Mouse (Mus musculus) midbrain, embryonic 10.5 days (tissue): ENCODE data around the gene Hnrnpa0. TPM values are rescaled to one million over a fixed set of nuclear protein-coding genes. Genes with fewer than 3 reads are reported as not detected.

Source experiments
- DNase-seq: peaks from one replicate; pipeline ENCODE4 v3.0.0-alpha.2; 2017; ENCODE audit warnings: low spot score
- H3K27ac ChIP-seq: fragments of 300-500 bp; sonication (generic); replicated peaks from 2 replicates; pipeline ENCODE4 v1.5.1; 2016; ENCODE audit warnings: mild to moderate bottlenecking
- H3K27me3 ChIP-seq: fragments of 300-500 bp; sonication (generic); 2 replicates; pipeline ENCODE4 v1.6.1; 2016; ENCODE audit warnings: low read depth, mild to moderate bottlenecking; ENCODE audit not compliant: poor library complexity, severe bottlenecking
- H3K36me3 ChIP-seq: fragments of 300-500 bp; sonication (generic); 2 replicates; pipeline ENCODE4 v1.6.1; 2016; ENCODE audit warnings: mild to moderate bottlenecking, moderate library complexity
- H3K4me1 ChIP-seq: fragments of 300-500 bp; sonication (generic); 2 replicates; pipeline ENCODE4 v1.6.1; 2016
- H3K4me3 ChIP-seq: fragments of 300-500 bp; sonication (generic); 2 replicates; pipeline ENCODE4 v1.5.1; 2016; ENCODE audit warnings: mild to moderate bottlenecking, moderate library complexity
- H3K9me3 ChIP-seq: fragments of 300-500 bp; sonication (generic); replicated peaks from 2 replicates; pipeline ENCODE4 v1.6.1; 2016; ENCODE audit warnings: mild to moderate bottlenecking
- WGBS: fragments of 180-500 bp; shearing (Covaris S2); methylation state at CpG from one replicate; pipeline ENCODE4 v1.1.7; 2016; 5-methylcytosine and 5-hydroxymethylcytosine counted together
- polyA plus RNA-seq: library from polyadenylated mRNA; unstranded; fragments of >200 nt; fragmentation: Nextera tagmentation; extraction: Ambion mirVana; gene quantifications from 2 replicates; pipeline ENCODE4 v1.2.1, GENCODE M21; 2016

Gene Hnrnpa0
- 48.9 and 56.6 TPM in 2 replicates for polyA plus RNA-seq

GRCm38 (mm10) chr13:58128396-58128767 lies at the start of gene Hnrnpa0:
Hnrnpa0 (minus strand) TSS chr13:58128556.
- H3K27me3 ChIP-seq = no peaks in the 10 kb centered on the region
- under 1% methylated on average over 59 of the region's 62 CpGs for WGBS
- peaks cover 25% of the 10 kb centered on the region for H3K36me3 ChIP-seq

GRCm38 (mm10) chr13:58177511-58178208 lies 49.3 kb upstream of the Hnrnpa0 start:
- DNase-seq = no peak
- H3K27me3 ChIP-seq = no peaks in the 10 kb centered on the region
- 94% methylated on average over 9 of the region's 9 CpGs for WGBS
- no peaks in the 10 kb centered on the region for H3K4me1 ChIP-seq
- H3K4me3 ChIP-seq = no peak overlapping the region
- H3K36me3 ChIP-seq = peaks cover 98% of the 10 kb centered on the region
- no peaks in the 10 kb centered on the region for H3K9me3 ChIP-seq
- H3K27ac ChIP-seq = no peak overlapping the region

More at GRCm38 (mm10) chr13:58128396-58128767, at the start of gene Hnrnpa0:
- Histone ChIP-seq H3K4me1 (peaks cover 37% of the 10 kb centered on the region), H3K4me3 (peak within 1 kb of the TSS; percentile 97), H3K9me3 (no peaks in the 10 kb centered on the region), H3K27ac (peak within 1 kb of the TSS; percentile 100)
- DNase-seq = peak; percentile 96

GRCm38 (mm10) chr13:58176105-58176504 lies 47.7 kb upstream of the Hnrnpa0 start:
- WGBS = 94% methylated on average over 3 of the region's 3 CpGs
- no peaks in the 10 kb centered on the region for H3K9me3 ChIP-seq
- H3K36me3 ChIP-seq = peaks cover 89% of the 10 kb centered on the region

GRCm38 (mm10) chr13:58168119-58168518 lies 39.8 kb upstream of the Hnrnpa0 start:
- H3K27me3 ChIP-seq = no peaks in the 10 kb centered on the region
- no peak overlapping the region for H3K4me3 ChIP-seq
- H3K4me1 ChIP-seq = peaks cover 10% of the 10 kb centered on the region
- H3K27ac ChIP-seq = no peak overlapping the region
- peaks cover 61% of the 10 kb centered on the region for H3K36me3 ChIP-seq
- 0 out of 2 replicates have a peak, but pooled peaks cover 2% of the 10 kb centered on the region for H3K9me3 ChIP-seq
- DNase-seq = no peak

More at GRCm38 (mm10) chr13:58176105-58176504, 47.7 kb upstream of the Hnrnpa0 start:
- Histone ChIP-seq H3K27me3 (no peaks in the 10 kb centered on the region), H3K27ac (no peak overlapping the region), H3K4me1 (no peaks in the 10 kb centered on the region), H3K4me3 (no peak overlapping the region)
- DNase-seq = no peak

DNA sequence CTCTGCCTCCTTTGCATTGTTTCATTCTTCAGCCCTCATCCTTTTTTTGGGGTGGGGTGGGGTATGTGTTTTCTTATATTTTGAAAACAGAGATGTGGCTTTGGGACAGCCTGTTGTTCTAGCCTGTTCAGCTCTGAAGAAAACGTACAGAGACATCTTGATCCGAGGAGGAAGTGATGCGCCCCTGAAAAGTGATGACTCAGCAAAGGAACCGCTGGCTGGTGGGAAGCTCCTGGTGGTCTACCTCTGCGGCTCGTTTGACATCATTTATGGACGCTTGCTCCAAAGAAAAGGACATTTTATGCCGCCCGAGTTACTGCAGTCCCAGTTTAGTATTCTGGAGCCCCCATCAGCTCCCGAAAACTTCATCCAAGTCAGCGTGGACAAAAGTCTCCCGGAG lies 35.0 kb upstream of the Hnrnpa0 start:
- Histone ChIP-seq H3K4me3 (no peak overlapping the region), H3K4me1 (peaks cover 12% of the 10 kb centered on the region), H3K27ac (no peak overlapping the region), H3K27me3 (no peaks in the 10 kb centered on the region), H3K36me3 (peaks cover 63% of the 10 kb centered on the region), H3K9me3 (peaks cover 11% of the 10 kb centered on the region)
- 96% methylated on average over 12 of the region's 12 CpGs for WGBS
- DNase-seq = no peak

DNA sequence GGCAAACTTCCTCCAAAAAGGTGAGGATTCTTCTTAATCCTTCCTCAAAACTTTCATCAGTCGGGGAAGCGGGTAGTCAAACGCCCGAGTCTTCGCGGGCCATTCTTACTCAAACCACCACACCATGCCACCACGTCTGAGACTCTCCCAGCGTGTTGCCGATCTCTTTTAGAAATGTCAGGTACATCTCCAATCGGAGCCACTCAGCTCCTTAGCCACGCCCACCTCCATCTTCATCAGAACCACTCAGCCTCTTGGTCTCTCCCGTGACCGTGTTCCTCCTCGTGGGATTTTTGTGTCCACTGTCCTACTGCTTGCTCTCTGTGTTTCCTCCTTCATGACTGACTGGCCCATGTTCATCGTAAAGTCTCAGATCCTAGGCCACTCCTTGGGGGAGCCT lies 32.4 kb upstream of the Hnrnpa0 start:
- Histone ChIP-seq H3K4me3 (no peak overlapping the region), H3K36me3 (peaks cover 56% of the 10 kb centered on the region), H3K27ac (no peak overlapping the region), H3K9me3 (peaks cover 11% of the 10 kb centered on the region), H3K27me3 (0 out of 2 replicates have a peak, but pooled peaks cover 4% of the 10 kb centered on the region), H3K4me1 (peaks cover 23% of the 10 kb centered on the region)
- WGBS = 93% methylated on average over 15 of the region's 15 CpGs
- DNase-seq = no peak

GRCm38 (mm10) chr13:58158099-58158912 lies 29.9 kb upstream of the Hnrnpa0 start:
- peak overlapping the region; percentile 87 for H3K27ac ChIP-seq
- 13% methylated on average over 16 of the region's 16 CpGs for WGBS
- DNase-seq = peak; percentile 86
- peaks cover 9% of the 10 kb centered on the region for H3K9me3 ChIP-seq
- H3K4me1 ChIP-seq = peaks cover 23% of the 10 kb centered on the region
- H3K36me3 ChIP-seq = peaks cover 36% of the 10 kb centered on the region
- 0 out of 2 replicates have a peak, but pooled peaks cover 4% of the 10 kb centered on the region for H3K27me3 ChIP-seq
- peak overlapping the region; percentile 94 for H3K4me3 ChIP-seq

DNA sequence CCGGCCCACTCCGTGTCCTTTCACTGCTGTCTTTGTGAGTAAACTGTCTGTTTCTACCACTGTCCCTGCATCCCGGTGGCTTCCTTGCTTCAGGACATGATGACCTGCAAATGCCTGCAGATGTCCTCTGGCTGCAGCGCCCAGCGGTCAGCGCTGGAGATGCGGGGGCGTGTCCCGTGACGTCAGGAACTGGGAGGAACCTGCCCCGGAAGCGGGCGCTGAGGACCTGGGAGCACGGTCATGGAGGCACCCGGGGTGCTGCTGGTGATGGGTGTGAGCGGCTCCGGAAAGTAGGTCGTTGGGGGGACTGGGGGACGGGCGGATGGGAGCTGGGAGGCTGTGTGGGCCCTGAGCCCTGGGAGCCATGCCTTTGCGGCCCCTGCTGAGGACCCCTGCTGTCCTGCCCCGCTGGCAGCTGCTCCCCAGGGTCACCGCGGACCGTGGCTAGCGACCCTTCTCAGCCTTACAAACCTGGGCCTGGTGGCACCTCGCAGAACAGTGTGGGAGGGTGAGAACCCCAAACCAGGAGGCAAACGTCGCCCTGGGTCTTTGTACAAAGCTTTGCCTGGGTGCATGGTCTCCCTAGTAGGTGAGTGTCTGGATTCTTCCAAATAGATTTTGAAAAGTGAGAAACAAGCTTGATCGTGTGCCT lies 29.2 kb upstream of the Hnrnpa0 start, which contains the start of gene Idnk:
Gene Idnk (plus strand): TSS at position 203 of the 652 bp plus-strand sequence.
- 1% methylated on average over 29 of the region's 30 CpGs for WGBS
- H3K4me3 ChIP-seq = peak within 1 kb of the TSS; percentile 94
- peak; percentile 89 for DNase-seq
- peaks cover 23% of the 10 kb centered on the region for H3K4me1 ChIP-seq
- H3K27ac ChIP-seq = peak within 1 kb of the TSS; percentile 87
- peaks cover 30% of the 10 kb centered on the region for H3K36me3 ChIP-seq
- 0 out of 2 replicates have a peak, but pooled peaks cover 4% of the 10 kb centered on the region for H3K27me3 ChIP-seq
- H3K9me3 ChIP-seq = peaks cover 9% of the 10 kb centered on the region

- 0 out of 2 replicates have a peak, but pooled peaks cover 4% of the 10 kb centered on the region for H3K27me3 ChIP-seq
- H3K9me3 ChIP-seq = peaks cover 9% of the 10 kb centered on the region
- 25% methylated on average over 8 of the region's 8 CpGs for WGBS
- H3K27ac ChIP-seq = peak overlapping the region; percentile 87
- peak overlapping the region; percentile 94 for H3K4me3 ChIP-seq
- H3K36me3 ChIP-seq = peaks cover 26% of the 10 kb centered on the region
- DNase-seq = no peak
- H3K4me1 ChIP-seq = peaks cover 23% of the 10 kb centered on the region
Observed at GRCm38 (mm10) chr13:58157036-58157435, 28.7 kb upstream of the Hnrnpa0 start.

- Histone ChIP-seq H3K4me1 (peaks cover 23% of the 10 kb centered on the region), H3K27me3 (0 out of 2 replicates have a peak, but pooled peaks cover 4% of the 10 kb centered on the region), H3K27ac (no peak overlapping the region), H3K9me3 (peaks cover 1% of the 10 kb centered on the region; the same call in 1 of the 2 replicates), H3K36me3 (peaks cover 16% of the 10 kb centered on the region), H3K4me3 (no peak overlapping the region)
- 84% methylated on average over 2 of the region's 2 CpGs for WGBS
- DNase-seq = no peak
Observed at GRCm38 (mm10) chr13:58156031-58156430, 27.7 kb upstream of the Hnrnpa0 start.

DNA sequence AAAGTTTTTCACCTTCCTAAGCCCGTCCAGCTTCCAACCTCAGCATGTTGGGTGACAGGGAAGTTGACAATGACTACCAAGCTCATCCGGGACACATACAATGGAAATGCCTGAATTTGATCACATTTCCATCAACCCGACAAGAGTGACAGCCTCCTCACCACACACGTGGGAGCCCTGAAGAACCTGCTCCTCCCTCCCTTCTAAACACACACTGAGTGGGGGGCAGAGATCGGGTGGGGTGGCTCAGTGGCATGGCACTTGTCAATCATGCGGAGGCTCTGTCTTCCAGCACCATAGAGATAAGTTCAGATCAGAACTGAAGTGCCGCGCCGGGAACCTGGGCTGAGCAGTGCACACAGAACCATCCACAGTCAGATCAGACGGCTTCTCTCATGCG lies 22.1 kb upstream of the Hnrnpa0 start:
- no peaks in the 10 kb centered on the region for H3K36me3 ChIP-seq
- no peak overlapping the region for H3K4me3 ChIP-seq
- peaks cover 8% of the 10 kb centered on the region; the same call in 1 of the 2 replicates for H3K9me3 ChIP-seq
- H3K27me3 ChIP-seq = no peaks in the 10 kb centered on the region
- 82% methylated on average over 11 of the region's 11 CpGs for whole genome bisulfite sequencing
- H3K27ac ChIP-seq = no peak overlapping the region
- peaks cover 14% of the 10 kb centered on the region; the same call in 1 of the 2 replicates for H3K4me1 ChIP-seq
- no peak for DNase-seq

DNA sequence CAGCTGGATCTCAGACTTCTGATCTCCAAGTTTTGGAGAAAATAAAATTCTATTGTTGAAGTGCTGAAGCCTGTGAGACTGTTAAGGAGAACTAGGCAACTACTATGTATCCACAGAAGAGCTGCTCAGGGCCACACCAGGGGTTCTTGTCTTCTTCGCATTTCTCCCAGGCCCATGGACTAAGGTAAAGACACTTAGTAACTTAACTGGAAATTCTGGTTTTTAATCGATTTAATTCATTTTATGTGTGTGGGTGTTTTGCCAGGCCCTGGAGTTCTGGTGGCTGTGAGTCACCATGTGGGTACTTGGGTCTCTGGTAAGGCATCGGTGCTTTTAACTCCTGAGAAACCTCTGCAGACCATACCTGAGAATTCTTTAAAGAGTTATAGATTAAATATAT lies 21.3 kb upstream of the Hnrnpa0 start:
- peaks cover 14% of the 10 kb centered on the region; the same call in 1 of the 2 replicates for H3K4me1 ChIP-seq
- H3K27me3 ChIP-seq = no peaks in the 10 kb centered on the region
- H3K4me3 ChIP-seq = no peak overlapping the region
- WGBS = 88% methylated on average over 3 of the region's 3 CpGs
- H3K9me3 ChIP-seq = peaks cover 8% of the 10 kb centered on the region; the same call in 1 of the 2 replicates
- H3K27ac ChIP-seq = no peak overlapping the region
- H3K36me3 ChIP-seq = no peaks in the 10 kb centered on the region
- DNase-seq = no peak
